27 mouse cellular contexts compared by ENCODE assay signal in the genomic region with DNA sequence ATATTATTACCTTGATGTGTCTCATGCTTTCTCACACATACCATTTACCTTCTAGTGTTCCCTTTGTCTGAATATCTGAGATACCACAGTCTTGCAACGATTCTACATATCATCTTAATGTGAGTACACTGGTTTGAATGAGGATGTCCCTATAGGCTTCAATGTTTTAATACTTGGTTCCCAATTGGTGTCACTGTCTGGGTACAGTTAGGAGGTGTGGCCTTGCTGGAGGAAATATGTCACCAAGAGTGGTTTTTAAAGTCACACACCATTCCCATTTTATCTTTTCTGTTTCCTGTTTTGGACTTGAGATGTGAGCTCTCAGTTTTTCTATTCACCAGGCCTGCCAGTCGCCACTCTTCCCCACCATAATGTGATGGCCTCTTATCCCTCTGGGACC.
A peak's percentile ranks its signal among the peaks of the same experiment; 100 is the strongest.
DNase-seq lines count a peak whose midpoint lies in the region; ATAC-seq and TF ChIP-seq lines count a peak whose summit lies in the region.
"Had no signal": no experiment of that assay in that cellular context is flagged by ENCODE, and none has a peak within 500 bp of the region (broad histone marks: within the 10 kb centered on the region; RNA-seq: fewer than 3 reads in every experiment).

No protein-coding gene starts in this region.

- TF ChIP-seq RAD21 in MEL (IDR thresholded peaks at IDR 0.05; ENCODE audit: low read depth, low read length): no peak

- peaks cover 5 to 14% of the 10 kb centered on the region in 2 experiments for H3K27me3 ChIP-seq in MEL (ENCODE audit: control insufficient read depth in 1 of 2, insufficient read depth in 2 of 2, low read length in 2 of 2)
- H3K27me3 ChIP-seq in midbrain, embryonic 16.5 days (ENCODE audit: control insufficient read depth, insufficient read depth, low read depth, low read length): no peaks in the 10 kb centered on the region
- H3K27me3 ChIP-seq: CH12.LX; embryonic facial prominence, embryonic 15.5 days had no signal

- TF ChIP-seq EP300 in MEL (IDR thresholded peaks at IDR 0.05; ENCODE audit: low read depth in 1 of 2, low read length in 2 of 2): peak in 1 of 2 experiments; percentile 36; a peak in 1 of 4 replicates

- no peak for TF ChIP-seq CTCF in MEL (IDR thresholded peaks at IDR 0.05 in 2 of 3, conservative IDR thresholded peaks at IDR 0.05 in 1 of 3; ENCODE audit: control insufficient read depth in 1 of 3, insufficient read depth in 1 of 3, low read depth in 2 of 3, low read length in 3 of 3, poor library complexity in 1 of 3, severe bottlenecking in 1 of 3)

- ATAC-seq in common myeloid progenitor, adult 5-6 weeks (replicated peaks; ENCODE audit: low read depth, poor library complexity, severe bottlenecking): peak; percentile 54; the same call in 1 of the 2 replicates
- no peak for ATAC-seq in midbrain, embryonic 16.5 days
- ATAC-seq in megakaryocyte, adult 5-6 weeks (ENCODE audit: poor library complexity, severe bottlenecking): no peak
- ATAC-seq: activated CD4-positive, CD25-positive, alpha-beta regulatory T cell, adult 4 months; CD4-positive, CD25-positive, alpha-beta regulatory T cell, adult 4 months; forebrain, embryonic 14.5 days; forebrain, embryonic 16.5 days; Patski had no signal

- no peaks in the 10 kb centered on the region for H3K9me3 ChIP-seq in MEL (replicated peaks; ENCODE audit: insufficient read depth, low read length)
- H3K9me3 ChIP-seq in midbrain, embryonic 16.5 days (replicated peaks; ENCODE audit: control insufficient read depth, low read length, poor library complexity, severe bottlenecking): no peaks in the 10 kb centered on the region
- H3K9me3 ChIP-seq: embryonic facial prominence, embryonic 13.5 days; embryonic facial prominence, embryonic 15.5 days; forebrain, embryonic 10.5 days; forebrain, embryonic 12.5 days; G1E had no signal

- H3K79me2 ChIP-seq in MEL (ENCODE audit: control insufficient read depth, insufficient read depth, low read length, poor library complexity): no peaks in the 10 kb centered on the region

- peaks cover 6 to 10% of the 10 kb centered on the region in 2 experiments; a peak in 3 of 4 replicates for H3K4me1 ChIP-seq in MEL (ENCODE audit: control insufficient read depth in 1 of 2, insufficient read depth in 2 of 2, low read length in 2 of 2)
- no peaks in the 10 kb centered on the region for H3K4me1 ChIP-seq in midbrain, embryonic 16.5 days (ENCODE audit: control insufficient read depth, insufficient read depth, low read length)
- H3K4me1 ChIP-seq: embryonic facial prominence, embryonic 13.5 days; embryonic facial prominence, embryonic 15.5 days; forebrain, embryonic 10.5 days; forebrain, embryonic 12.5 days had no signal

- no peak overlapping the region for H3K4me2 ChIP-seq in midbrain, embryonic 16.5 days (ENCODE audit: low read length)
- H3K4me2 ChIP-seq: embryonic facial prominence, embryonic 13.5 days; embryonic facial prominence, embryonic 15.5 days; forebrain, embryonic 12.5 days had no signal

- H3K9ac ChIP-seq in MEL (ENCODE audit: control insufficient read depth, low read depth, low read length, poor library complexity, severe bottlenecking): no peak overlapping the region
- no peak overlapping the region for H3K9ac ChIP-seq in midbrain, embryonic 16.5 days (ENCODE audit: low read depth, low read length)
- H3K9ac ChIP-seq: embryonic facial prominence, embryonic 13.5 days; embryonic facial prominence, embryonic 15.5 days; forebrain, embryonic 12.5 days had no signal

- intact Hi-C loops in left cerebral cortex, postnatal 4 days (cut with DNase I): no loop called here

- no peak for TF ChIP-seq POLR2A in MEL (IDR thresholded peaks at IDR 0.05; ENCODE audit: control insufficient read depth in 1 of 2, insufficient read depth in 1 of 2, low read depth in 1 of 2, low read length in 2 of 2, poor library complexity in 1 of 2)

- peaks cover 0 to 7% of the 10 kb centered on the region in 2 experiments; a peak in 2 of 4 replicates for H3K36me3 ChIP-seq in MEL (ENCODE audit: control insufficient read depth in 1 of 2, insufficient read depth in 2 of 2, low read length in 2 of 2)
- H3K36me3 ChIP-seq in midbrain, embryonic 16.5 days (ENCODE audit: control insufficient read depth, insufficient read depth, low read length): no peaks in the 10 kb centered on the region
- H3K36me3 ChIP-seq: embryonic facial prominence, embryonic 13.5 days; embryonic facial prominence, embryonic 15.5 days; forebrain, embryonic 10.5 days; forebrain, embryonic 12.5 days; G1E had no signal

- H3K27ac ChIP-seq in MEL (ENCODE audit: control insufficient read depth, low read depth, low read length): no peak overlapping the region
- H3K27ac ChIP-seq in midbrain, embryonic 16.5 days (ENCODE audit: low read length): no peak overlapping the region
- H3K27ac ChIP-seq: embryonic facial prominence, embryonic 13.5 days; embryonic facial prominence, embryonic 15.5 days; forebrain, embryonic 10.5 days; forebrain, embryonic 12.5 days had no signal

- WGBS in midbrain, embryonic 16.5 days: 71% methylated on average over 2 of the region's 2 CpGs

- peak; percentile 49 for DNase-seq in MEL (ENCODE audit: low read depth, low spot score)
- no peak for DNase-seq in left cerebral cortex, postnatal 4 days
- DNase-seq: adrenal gland, adult 8-10 months; adrenal gland, postnatal 14 days; adrenal gland, postnatal 36 days; B cell, adult 2 months; cerebellum, adult 11-12 months; cerebellum, adult 2 months; cerebellum, adult 9-10 months; cerebellum, postnatal 10 days; cerebellum, postnatal 25 days; embryo, embryonic 11 days had no signal

- no peak overlapping the region for H3K4me3 ChIP-seq in MEL (ENCODE audit: control insufficient read depth in 1 of 2, insufficient read depth in 1 of 2, low read depth in 2 of 2, low read length in 2 of 2)
- no peak overlapping the region for H3K4me3 ChIP-seq in midbrain, embryonic 16.5 days (ENCODE audit: low read depth, low read length)
- H3K4me3 ChIP-seq: embryonic facial prominence, embryonic 13.5 days; embryonic facial prominence, embryonic 15.5 days; erythroblast, embryonic 14.5 days; forebrain, embryonic 10.5 days; forebrain, embryonic 12.5 days had no signal

TF ChIP-seq in MEL, 35 proteins besides CTCF, POLR2A, EP300 and RAD21:
- no peak for TF ChIP-seq ZNF384 (IDR thresholded peaks at IDR 0.05; ENCODE audit: low read depth, low read length)
- no peak for TF ChIP-seq JUND (IDR thresholded peaks at IDR 0.05; ENCODE audit: low read depth, low read length)
- 0 out of 2 replicates have a peak, but pooled peaks have one; percentile 24 for TF ChIP-seq ETS1 (IDR thresholded peaks at IDR 0.05; ENCODE audit: low read depth, low read length)
- TF ChIP-seq NRF1 (IDR thresholded peaks at IDR 0.05; ENCODE audit: insufficient read depth, low read depth, low read length, poor library complexity, severe bottlenecking): no peak
- no peak for TF ChIP-seq USF2 (IDR thresholded peaks at IDR 0.05; ENCODE audit: borderline replicate concordance in 1 of 2, insufficient read depth in 1 of 2, low read depth in 1 of 2, low read length in 2 of 2)
- peak; percentile 53; the same call in 1 of the 2 replicates for TF ChIP-seq MAX (IDR thresholded peaks at IDR 0.05; ENCODE audit: low read length)
- TF ChIP-seq POLR2AphosphoS5 (IDR thresholded peaks at IDR 0.05; ENCODE audit: borderline replicate concordance, low read depth, low read length): no peak
- no peak for TF ChIP-seq MEF2A (IDR thresholded peaks at IDR 0.05; ENCODE audit: extremely low read depth, insufficient replicate concordance, low read depth, low read length, poor library complexity, severe bottlenecking)
- TF ChIP-seq GABPA (IDR thresholded peaks at IDR 0.05; ENCODE audit: low read depth, low read length): no peak
- TF ChIP-seq POLR2AphosphoS2 (IDR thresholded peaks at IDR 0.05; ENCODE audit: low read length): no peak
- no peak for TF ChIP-seq SIN3A (IDR thresholded peaks at IDR 0.05; ENCODE audit: low read length)
- TF ChIP-seq HCFC1 (IDR thresholded peaks at IDR 0.05; ENCODE audit: low read depth, low read length): no peak
- 0 out of 2 replicates have a peak, but pooled peaks have one; percentile 15 for TF ChIP-seq ZC3H11A (IDR thresholded peaks at IDR 0.05; ENCODE audit: low read depth, low read length)
- no peak for TF ChIP-seq MYC (IDR thresholded peaks at IDR 0.05; ENCODE audit: low read depth, low read length)
- TF ChIP-seq ELF1 (IDR thresholded peaks at IDR 0.05; ENCODE audit: low read depth, low read length): no peak
- no peak for TF ChIP-seq GATA1 (IDR thresholded peaks at IDR 0.05; ENCODE audit: low read depth, low read length)
- TF ChIP-seq CHD1 (IDR thresholded peaks at IDR 0.05; ENCODE audit: low read depth, low read length): no peak
- no peak for TF ChIP-seq ZKSCAN1 (IDR thresholded peaks at IDR 0.05; ENCODE audit: low read depth, low read length)
- TF ChIP-seq TCF12 (IDR thresholded peaks at IDR 0.05; ENCODE audit: low read depth, low read length): no peak
